Mouse (Mus musculus) heart, adult 2 months (tissue): Measurements from ENCODE around the gene Nup35. TPM values are rescaled to one million over a fixed set of nuclear protein-coding genes. Genes with fewer than 3 reads are reported as not detected.

Source experiments
- DNase-seq, 2 experiments: peaks; one replicate each; pipeline ENCODE4 v3.0.0; 2021
- H3K27ac ChIP-seq: fragments of 200-600 bp; 2 replicates; pipeline ENCODE4 v1.8.1; 2022
- H3K27me3 ChIP-seq: fragments of 200-500 bp; 2 replicates; pipeline ENCODE4 v1.6.1; 2012; ENCODE audit warnings: mild to moderate bottlenecking, low read length, inconsistent platforms, mixed read lengths; ENCODE audit not compliant: control insufficient read depth, insufficient read depth
- H3K36me3 ChIP-seq: fragments of 200-500 bp; 2 replicates; pipeline ENCODE4 v1.6.1; 2012; ENCODE audit warnings: low read length, inconsistent platforms; ENCODE audit not compliant: control insufficient read depth, insufficient read depth
- H3K4me1 ChIP-seq: fragments of 200-500 bp; 2 replicates; pipeline ENCODE4 v1.6.1; 2011; ENCODE audit warnings: low read length; ENCODE audit not compliant: control insufficient read depth, insufficient read depth
- H3K4me3 ChIP-seq: fragments of 200-600 bp; 2 replicates; pipeline ENCODE4 v1.8.1; 2022
- H3K79me2 ChIP-seq: fragments of 200-500 bp; replicated peaks from 2 replicates; pipeline ENCODE4 v1.6.1; 2012; ENCODE audit warnings: mild to moderate bottlenecking, inconsistent platforms, low read length, moderate library complexity, mixed read lengths; ENCODE audit not compliant: control insufficient read depth, insufficient read depth
- H3K9ac ChIP-seq: fragments of 200-500 bp; 2 replicates; pipeline ENCODE4 v1.6.1; 2012; ENCODE audit warnings: low read depth, mild to moderate bottlenecking, control low read depth, inconsistent platforms, low read length, mixed read lengths
- CTCF ChIP-seq: fragments of 200-600 bp; IDR thresholded peaks from 2 replicates; pipeline ENCODE4 v1.8.1; 2022; ENCODE audit warnings: antibody characterized with exemption, mild to moderate bottlenecking, moderate library complexity
- EP300 ChIP-seq: fragments of 200-500 bp; IDR thresholded peaks from 2 replicates; pipeline ENCODE4 v1.6.1; 2011; ENCODE audit warnings: low read depth, low read length, control low read depth; ENCODE audit not compliant: insufficient read depth
- POLR2A ChIP-seq: fragments of 200-500 bp; IDR thresholded peaks from 2 replicates; pipeline ENCODE4 v1.6.1; 2011; ENCODE audit warnings: mild to moderate bottlenecking, low read depth, low read length, control low read depth; ENCODE audit not compliant: insufficient read depth
- WGBS: fragments of 180-500 bp; shearing (Covaris S2); methylation state at CpG from one replicate; pipeline ENCODE4 v1.1.7; 2018; 5-methylcytosine and 5-hydroxymethylcytosine counted together
- intact Hi-C: fragments of 180-260 bp; cut with DNase I; formaldehyde crosslinking; loops from one replicate; pipeline ENCODE4 v1.15.1; 2025
- polyA plus RNA-seq: library from polyadenylated mRNA; depleted of rRNA; stranded (reverse); fragments of >200 nt; gene quantifications from 2 replicates; pipeline ENCODE4 v1.2.3, GENCODE M21; 2012
- total RNA-seq, 2 experiments: library from RNA; stranded (reverse); gene quantifications; 2 replicates each; pipeline ENCODE4 v1.2.3; 2021

Nup35 gene
- total and polyA plus RNA-seq, 3 experiments, result 6.0 to 9.7 (median 6.5) TPM

GRCm38 (mm10) chr2:80639398-80639797 is 22.4 kb downstream of the Nup35 start:
- no peak for TF ChIP-seq EP300
- no peak for TF ChIP-seq POLR2A
- TF ChIP-seq CTCF, result no peak
- 11% methylated on average over 8 of the region's 8 CpGs for WGBS
- DNase-seq, result no peak
- H3K4me1 ChIP-seq, result peaks cover 2% of the 10 kb centered on the region; the same call in 1 of the 2 replicates
- no peaks in the 10 kb centered on the region for H3K27me3 ChIP-seq
- H3K27ac ChIP-seq, result no peak overlapping the region
- peaks cover 3% of the 10 kb centered on the region; the same call in 1 of the 2 replicates for H3K36me3 ChIP-seq
- H3K79me2 ChIP-seq, result no peaks in the 10 kb centered on the region
- no peak overlapping the region for H3K9ac ChIP-seq
- intact Hi-C loops, result loop anchor here (2.0 kb wide), 1 partner anchor 23 kb away; the partner anchor contains the start of genes Dusp19 and Nup35
- H3K4me3 ChIP-seq, result peak overlapping the region; percentile 79

GRCm38 (mm10) chr2:80639864-80640263 is 22.8 kb downstream of the Nup35 start:
- no peak overlapping the region for H3K9ac ChIP-seq
- H3K4me3 ChIP-seq, result no peak overlapping the region
- no peak overlapping the region for H3K27ac ChIP-seq
- WGBS, result 25% methylated on average over 3 of the region's 3 CpGs
- intact Hi-C loops, result loop anchor here (2.0 to 5.0 kb wide), 2 partner anchors 23 to 323 kb away; partner anchors contain the start of genes Dnajc10, Dusp19 and Nup35
- peaks cover 3% of the 10 kb centered on the region; the same call in 1 of the 2 replicates for H3K36me3 ChIP-seq
- no peaks in the 10 kb centered on the region for H3K79me2 ChIP-seq
- no peaks in the 10 kb centered on the region for H3K27me3 ChIP-seq
- no peak for TF ChIP-seq CTCF
- no peak for TF ChIP-seq EP300
- no peak for TF ChIP-seq POLR2A
- H3K4me1 ChIP-seq, result peaks cover 2% of the 10 kb centered on the region; the same call in 1 of the 2 replicates
- DNase-seq, result no peak

- TF ChIP-seq CTCF, result peak; percentile 23; the same call in 1 of the 2 replicates
- no peak for TF ChIP-seq POLR2A
- intact Hi-C loops, result loop anchor here (10.0 kb wide), 1 partner anchor 307 kb away; no protein-coding TSS in a partner anchor
- no peaks in the 10 kb centered on the region for H3K27me3 ChIP-seq
- H3K27ac ChIP-seq, result no peak overlapping the region
- H3K36me3 ChIP-seq, result no peaks in the 10 kb centered on the region
- H3K79me2 ChIP-seq, result no peaks in the 10 kb centered on the region
- H3K9ac ChIP-seq, result no peak overlapping the region
- no peak overlapping the region for H3K4me3 ChIP-seq
- DNase-seq, result no peak
- H3K4me1 ChIP-seq, result no peaks in the 10 kb centered on the region
Observed at GRCm38 (mm10) chr2:80661414-80661813, 44.4 kb downstream of the Nup35 start.

GRCm38 (mm10) chr2:80662682-80663081 is 45.6 kb downstream of the Nup35 start:
- intact Hi-C loops, result loop anchor here (10.0 kb wide), 1 partner anchor 308 kb away; no protein-coding TSS in a partner anchor
- H3K36me3 ChIP-seq, result no peaks in the 10 kb centered on the region
- no peak for TF ChIP-seq EP300
- TF ChIP-seq POLR2A, result no peak
- no peak for TF ChIP-seq CTCF
- no peaks in the 10 kb centered on the region for H3K27me3 ChIP-seq
- no peaks in the 10 kb centered on the region for H3K79me2 ChIP-seq
- H3K4me1 ChIP-seq, result no peaks in the 10 kb centered on the region
- H3K27ac ChIP-seq, result no peak overlapping the region
- DNase-seq, result no peak
- no peak overlapping the region for H3K4me3 ChIP-seq
- H3K9ac ChIP-seq, result no peak overlapping the region
- WGBS, result 97% methylated on average over 2 of the region's 2 CpGs

- no peaks in the 10 kb centered on the region for H3K79me2 ChIP-seq
- H3K27me3 ChIP-seq, result no peaks in the 10 kb centered on the region
- intact Hi-C loops, result loop anchor here (10.0 kb wide), 1 partner anchor 313 kb away; no protein-coding TSS in a partner anchor
- no peaks in the 10 kb centered on the region for H3K4me1 ChIP-seq
- no peak for TF ChIP-seq EP300
- no peak for TF ChIP-seq POLR2A
- TF ChIP-seq CTCF, result no peak
- H3K9ac ChIP-seq, result no peak overlapping the region
- WGBS, result 80% methylated on average over 5 of the region's 5 CpGs
- no peak for DNase-seq
- H3K36me3 ChIP-seq, result no peaks in the 10 kb centered on the region
- H3K4me3 ChIP-seq, result no peak overlapping the region
- no peak overlapping the region for H3K27ac ChIP-seq
Observed at GRCm38 (mm10) chr2:80667396-80667964, 50.4 kb downstream of the Nup35 start.
